Mouse (Mus musculus) c-Kit-positive CD71-positive TER-119-negative erythroid progenitor cells, embryonic 14.5 days (primary cell): ENCODE measurements around the gene Hnrnpab.
A peak's percentile ranks its signal among the peaks of the same experiment; 100 is the strongest.
"Not testable (repeated sequence)": the region's sequence is repeated elsewhere in the genome, so short reads cannot be mapped to it uniquely, and the experiment has no call there.

Source experiments
- DNase-seq: peaks from one replicate; pipeline ENCODE4 v3.0.0-alpha.2; 2013; ENCODE audit warnings: low read depth

The Hnrnpab gene

GRCm38 (mm10) chr11:51635127-51635524, 28.5 kb upstream of the Hnrnpab start:
- peak; percentile 51 for DNase-seq

GRCm38 (mm10) chr11:51633721-51634120, 27.1 kb upstream of the Hnrnpab start:
- no peak for DNase-seq

GRCm38 (mm10) chr11:51633200-51633599, 26.6 kb upstream of the Hnrnpab start:
- not testable (repeated sequence) for DNase-seq

- no peak for DNase-seq
Observed at GRCm38 (mm10) chr11:51632130-51632753, 25.6 kb upstream of the Hnrnpab start.

- no peak for DNase-seq
Observed at GRCm38 (mm10) chr11:51629651-51630314, 23.1 kb upstream of the Hnrnpab start.

GRCm38 (mm10) chr11:51627907-51628306, 21.3 kb upstream of the Hnrnpab start:
- no peak for DNase-seq

GRCm38 (mm10) chr11:51627425-51627824, 20.8 kb upstream of the Hnrnpab start:
- DNase-seq = no peak

- no peak for DNase-seq
Observed at GRCm38 (mm10) chr11:51625187-51625820, 18.7 kb upstream of the Hnrnpab start.

- no peak for DNase-seq
Observed at GRCm38 (mm10) chr11:51622971-51623491, 16.4 kb upstream of the Hnrnpab start.

GRCm38 (mm10) chr11:51621776-51622175, 15.1 kb upstream of the Hnrnpab start:
- DNase-seq = no peak

GRCm38 (mm10) chr11:51620084-51620483, 13.4 kb upstream of the Hnrnpab start:
- DNase-seq = no peak

- DNase-seq = peak; percentile 98
Observed at GRCm38 (mm10) chr11:51619409-51620060, 12.9 kb upstream of the Hnrnpab start, which contains the start of gene Nhp2. Nhp2 (plus strand) TSS chr11:51619735.

GRCm38 (mm10) chr11:51618894-51619408, 12.3 kb upstream of the Hnrnpab start:
- DNase-seq = no peak

- DNase-seq = peak; percentile 67
Observed at GRCm38 (mm10) chr11:51617693-51618092, 11.0 kb upstream of the Hnrnpab start.

GRCm38 (mm10) chr11:51616113-51616512, 9.5 kb upstream of the Hnrnpab start:
- DNase-seq = not testable (repeated sequence)

- peak; percentile 77 for DNase-seq
Observed at GRCm38 (mm10) chr11:51615601-51616000, 9.0 kb upstream of the Hnrnpab start.

- no peak for DNase-seq
Observed at GRCm38 (mm10) chr11:51615129-51615528, 8.5 kb upstream of the Hnrnpab start.

- DNase-seq = no peak
Observed at GRCm38 (mm10) chr11:51614256-51614655, 7.6 kb upstream of the Hnrnpab start.

GRCm38 (mm10) chr11:51609940-51610339, 3.3 kb upstream of the Hnrnpab start:
- DNase-seq = not testable (repeated sequence)

- DNase-seq = peak; percentile 66
Observed at GRCm38 (mm10) chr11:51609266-51609909, 2.7 kb upstream of the Hnrnpab start.

- DNase-seq = no peak
Observed at GRCm38 (mm10) chr11:51607096-51607738, 570 bp upstream of the Hnrnpab start.
